Mouse (Mus musculus) right cerebral cortex, adult 2 months (tissue): ENCODE measurements around the gene Cox4i1.
A peak's percentile ranks its signal among the peaks of the same experiment; 100 is the strongest.

Experiments
- DNase-seq, 2 experiments: peaks; one replicate each; pipeline ENCODE4 v3.0.0; 2021 to 2022; ENCODE audit warnings: low spot score in 2 of 2

Cox4i1 gene

GRCm38 (mm10) chr8:120693861-120694493, 26.0 kb downstream of the Cox4i1 start:
- no peak for DNase-seq

- DNase-seq = no peak
These were observed 28.6 kb downstream of the Cox4i1 start for GRCm38 (mm10) chr8:120696401-120697153.

- DNase-seq = no peak
These were observed 29.3 kb downstream of the Cox4i1 start for GRCm38 (mm10) chr8:120697154-120697978.

DNA sequence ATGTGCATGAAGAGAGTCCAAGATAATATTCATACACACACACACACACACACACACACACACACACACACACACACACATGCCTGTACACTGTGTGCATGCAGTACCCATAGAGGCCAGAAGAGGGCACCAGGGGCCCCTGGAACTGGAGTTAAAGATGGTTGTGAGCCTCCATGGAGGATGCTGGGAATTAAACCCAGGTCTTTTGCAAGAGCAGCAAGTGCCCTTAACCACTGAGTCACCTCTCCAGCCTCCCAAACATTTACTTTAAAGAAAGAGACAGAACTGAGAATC, 29.9 kb downstream of the Cox4i1 start:
- no peak for DNase-seq

DNA sequence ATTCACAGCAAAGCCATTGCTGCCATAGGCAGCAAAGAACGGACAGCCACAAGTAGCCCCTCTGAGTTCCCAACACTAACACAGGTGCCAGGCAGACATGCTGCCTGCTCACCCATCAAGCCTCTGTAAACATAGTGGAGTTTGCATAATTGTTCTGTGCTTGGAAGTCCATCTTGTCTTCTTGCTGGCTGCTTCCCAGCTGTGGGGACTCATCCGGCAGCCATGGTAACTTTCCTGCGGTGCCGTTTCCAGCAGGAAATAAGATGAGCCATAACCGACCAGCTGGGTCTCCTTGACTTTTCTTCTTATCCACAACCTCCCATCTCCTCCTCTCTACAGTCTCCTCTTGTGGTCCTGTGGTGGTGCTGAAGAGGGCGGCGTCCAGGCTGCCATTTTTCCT, 30.4 kb downstream of the Cox4i1 start:
- no peak for DNase-seq

- no peak for DNase-seq
These were observed 31.1 kb downstream of the Cox4i1 start for GRCm38 (mm10) chr8:120699079-120699478.

DNA sequence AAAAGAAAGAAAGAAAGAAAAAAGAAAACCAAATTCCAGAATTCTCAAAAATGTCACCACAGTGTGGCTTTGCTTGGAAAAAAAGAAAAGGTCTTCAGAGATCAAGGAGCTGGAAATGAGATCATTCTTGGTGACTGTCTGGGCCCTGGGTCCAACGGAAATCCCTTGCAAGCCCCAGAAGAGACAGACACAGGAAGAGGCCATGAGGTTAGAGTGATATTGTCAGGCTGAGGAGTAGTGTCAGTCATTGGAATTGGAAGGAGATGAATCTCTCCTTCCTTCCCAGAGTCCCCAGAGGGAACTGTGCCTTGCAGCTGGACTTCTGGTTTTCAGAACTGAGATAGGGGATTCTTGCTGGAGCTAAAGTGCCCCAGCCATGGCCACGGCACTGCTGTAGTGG, 31.5 kb downstream of the Cox4i1 start:
- no peak for DNase-seq

GRCm38 (mm10) chr8:120700053-120700452, 32.0 kb downstream of the Cox4i1 start:
- no peak for DNase-seq

GRCm38 (mm10) chr8:120701758-120702465, 33.9 kb downstream of the Cox4i1 start:
- DNase-seq = peak; percentile 47 to 49

DNA sequence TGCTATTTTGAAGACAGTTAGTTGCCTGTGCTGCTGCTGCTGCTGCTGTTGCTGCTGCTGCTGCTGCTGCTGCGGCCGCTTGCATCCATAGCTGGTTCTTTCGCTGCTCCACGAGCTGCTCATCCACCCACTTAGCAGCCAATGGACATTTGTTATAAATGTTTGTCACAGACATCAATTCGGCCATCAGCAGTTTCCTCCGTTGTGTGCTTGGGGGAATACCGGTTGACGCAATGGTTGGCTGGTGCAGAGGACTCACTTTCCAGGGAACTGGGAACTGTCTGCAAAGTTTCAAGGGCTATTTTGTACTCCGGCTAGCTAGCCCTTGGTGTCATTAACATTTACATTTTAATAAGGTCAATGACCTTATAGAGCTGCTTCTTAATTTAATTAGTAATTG, 36.2 kb downstream of the Cox4i1 start:
- DNase-seq = no peak

GRCm38 (mm10) chr8:120705163-120705562, 37.1 kb downstream of the Cox4i1 start:
- DNase-seq = no peak

GRCm38 (mm10) chr8:120706193-120706592, 38.2 kb downstream of the Cox4i1 start:
- no peak for DNase-seq

DNA sequence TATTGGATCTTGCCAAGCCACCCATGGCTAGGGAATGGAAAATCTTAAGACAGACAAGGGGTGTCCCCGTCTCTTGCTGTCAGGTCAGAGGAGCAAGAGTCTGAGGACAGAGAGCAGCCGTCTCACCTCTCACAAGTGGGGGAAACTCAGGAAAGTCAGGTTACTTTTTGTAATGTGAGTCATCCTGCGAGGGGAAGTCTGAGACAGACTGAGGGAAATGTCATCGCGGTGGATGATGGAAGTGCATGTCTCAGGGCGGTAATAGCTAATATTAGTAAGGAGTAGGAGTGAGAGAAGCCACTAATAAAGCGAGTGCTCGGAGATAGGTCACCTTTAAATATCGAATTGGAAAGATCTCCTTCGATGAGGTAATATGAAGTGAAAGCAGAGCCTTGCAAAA, 41.2 kb downstream of the Cox4i1 start:
- DNase-seq = no peak

DNA sequence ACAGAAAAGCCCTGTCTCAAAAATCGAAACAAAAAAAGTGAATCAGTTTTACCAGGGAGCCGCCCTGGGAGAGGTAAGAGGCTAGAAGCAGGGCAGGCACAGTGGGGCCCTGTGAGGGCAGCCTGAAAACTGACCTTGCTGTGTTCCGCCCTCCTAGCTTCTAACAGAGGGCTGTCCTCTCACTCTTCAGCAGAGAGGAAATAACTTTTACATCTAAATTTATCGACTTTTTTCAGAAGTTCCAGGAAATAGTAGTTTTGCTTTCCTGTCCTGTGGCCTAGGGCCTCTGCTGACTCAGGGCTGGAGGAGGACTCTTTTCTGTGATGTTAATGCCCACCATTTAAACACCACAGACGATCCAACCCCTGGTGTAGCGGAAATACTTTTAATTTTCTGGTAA, 47.2 kb downstream of the Cox4i1 start:
- DNase-seq = no peak

DNA sequence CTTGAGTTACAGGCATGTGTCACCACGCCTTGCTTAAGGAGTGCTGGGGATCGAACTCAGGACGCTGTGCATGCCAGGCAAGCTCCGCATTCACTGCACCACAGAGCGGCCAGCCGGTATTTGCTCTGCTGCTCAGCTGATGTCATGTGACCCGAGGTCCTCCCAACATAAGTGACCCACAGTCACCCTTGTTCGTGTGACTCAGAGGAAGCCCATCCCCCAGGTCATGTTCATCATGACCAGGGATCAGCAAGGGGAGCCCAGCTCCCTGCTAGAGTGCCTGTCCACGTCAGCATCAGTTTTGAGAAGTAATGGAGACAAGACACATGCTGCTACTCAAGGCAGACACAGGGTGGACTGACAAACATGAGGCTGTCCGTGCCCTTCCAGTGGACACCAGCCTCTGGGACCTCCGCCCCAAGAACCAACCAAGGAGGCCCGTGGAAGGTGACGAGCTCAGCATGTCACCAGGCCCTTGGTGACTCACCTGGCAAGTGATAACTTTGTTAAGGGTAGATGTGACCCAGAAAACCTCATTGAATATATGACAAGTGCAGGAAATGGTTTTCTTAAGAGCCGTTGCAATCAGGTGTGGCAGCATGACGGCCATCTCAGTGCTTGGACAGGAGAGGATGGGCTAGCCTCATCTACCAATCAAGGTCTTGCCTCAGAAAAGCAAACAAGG, 48.1 kb downstream of the Cox4i1 start:
- no peak for DNase-seq

DNA sequence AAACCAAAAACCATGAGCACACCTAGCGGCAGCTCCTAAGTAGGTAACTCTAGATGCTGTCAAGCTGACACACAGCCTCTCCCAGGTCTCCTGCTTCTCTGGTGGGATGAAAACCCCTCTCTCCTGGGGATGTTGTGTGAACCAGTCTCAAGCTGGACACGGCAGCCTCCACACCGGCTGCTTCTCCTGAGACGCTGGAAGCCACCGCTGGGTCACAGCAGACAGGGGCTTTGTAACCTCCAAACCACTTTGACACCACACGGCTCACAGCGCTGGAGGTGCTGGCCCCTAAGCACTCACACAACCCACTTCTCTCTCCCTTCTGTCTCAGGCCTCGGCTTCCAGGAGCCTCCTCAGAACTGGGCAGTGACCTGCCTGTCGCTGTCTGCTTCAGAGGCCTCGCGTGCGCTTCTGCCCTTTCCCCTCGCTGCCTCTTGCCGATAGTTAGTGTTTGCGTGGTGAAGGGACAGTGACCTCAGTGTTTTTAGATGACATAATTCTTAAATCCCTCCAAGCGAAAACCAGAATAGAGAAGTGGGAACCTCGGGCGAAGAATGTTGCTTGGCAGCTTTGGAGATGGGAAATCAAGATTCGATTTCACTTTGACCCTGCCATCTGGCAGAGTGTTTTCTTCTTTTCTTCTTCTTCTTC, 51.7 kb downstream of the Cox4i1 start:
- DNase-seq = no peak

DNA sequence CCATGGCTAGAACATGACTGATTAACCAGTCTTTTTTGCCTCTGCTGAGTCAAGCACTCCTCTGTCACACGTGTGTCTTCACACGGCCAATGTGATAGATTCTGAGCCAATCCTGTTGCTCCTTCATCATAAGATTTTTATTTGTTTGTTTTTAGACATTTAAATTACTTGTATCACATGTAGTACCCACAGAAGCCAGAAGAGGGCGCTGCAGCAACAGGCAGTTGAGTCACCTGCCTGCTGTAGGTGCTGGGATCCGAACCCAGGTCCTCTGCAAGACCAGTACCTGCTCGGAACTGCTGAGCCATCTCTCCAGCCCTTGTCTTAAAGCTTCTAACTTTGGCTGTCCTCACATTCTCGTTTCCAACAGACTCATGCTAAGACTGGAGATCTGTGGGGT, 55.0 kb downstream of the Cox4i1 start:
- no peak for DNase-seq
